ENCODE assay signal across 23 mouse cellular contexts in the genomic region with DNA sequence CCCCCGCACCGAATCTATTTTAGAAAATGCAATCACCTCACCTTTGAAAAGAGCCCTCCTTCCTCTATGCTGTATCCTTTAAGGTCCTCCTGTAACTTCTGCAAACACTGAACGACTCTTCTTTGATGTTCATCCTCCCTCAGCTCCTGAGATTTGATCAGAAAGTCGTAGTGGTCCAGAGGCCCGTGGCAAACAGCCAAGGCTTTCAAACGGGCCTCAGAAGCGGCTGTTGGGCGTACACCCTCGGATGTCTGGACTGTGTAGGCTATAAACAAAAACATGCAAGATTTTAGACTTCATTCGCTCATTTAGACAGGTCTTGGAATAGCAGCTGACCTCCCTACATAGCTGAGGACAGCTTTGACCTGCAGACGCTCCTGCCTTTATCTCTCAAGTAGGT.
"Had no signal": no experiment of that assay in that cellular context is flagged by ENCODE, and none has a peak within 500 bp of the region (broad histone marks: within the 10 kb centered on the region; RNA-seq: fewer than 3 reads in every experiment).

No protein-coding gene starts in this region.

- H3K9me3 ChIP-seq: limb, embryonic 10.5 days; limb, embryonic 13.5 days; liver, embryonic 12.5 days; liver, embryonic 15.5 days; lung, embryonic 15.5 days; neural tube, embryonic 13.5 days had no signal

- H3K27ac ChIP-seq: kidney, postnatal 0 days; layer of hippocampus, adult 2 months; limb, embryonic 10.5 days; limb, embryonic 13.5 days; liver, embryonic 12.5 days; liver, embryonic 15.5 days; lung, embryonic 15.5 days; midbrain, embryonic 10.5 days; midbrain, embryonic 13.5 days; neural tube, embryonic 13.5 days had no signal

- DNase-seq: kidney, adult 2 months; kidney, postnatal 25 days; layer of hippocampus, adult 9-11 months; liver; retina, postnatal 1 day; right cerebral cortex, postnatal 25 days; spleen, adult 18-20 months; thymus, adult 18-20 months; thymus, postnatal 36 days had no signal

- ATAC-seq: intestine, postnatal 0 days; liver, embryonic 12.5 days; midbrain, embryonic 13.5 days; midbrain, embryonic 16.5 days had no signal

- H3K27me3 ChIP-seq: limb, embryonic 13.5 days; liver, embryonic 12.5 days; liver, embryonic 15.5 days; lung, embryonic 15.5 days; megakaryocyte, embryonic 14.5 days; midbrain, embryonic 13.5 days; neural tube, embryonic 13.5 days had no signal

- H3K4me2 ChIP-seq: limb, embryonic 13.5 days; liver, embryonic 12.5 days; liver, embryonic 15.5 days; lung, embryonic 15.5 days; midbrain, embryonic 13.5 days; neural tube, embryonic 13.5 days had no signal

- H3K9ac ChIP-seq: limb, embryonic 13.5 days; liver, embryonic 12.5 days; liver, embryonic 15.5 days; lung, embryonic 15.5 days; midbrain, embryonic 13.5 days; neural tube, embryonic 13.5 days had no signal

- H3K36me3 ChIP-seq: liver, embryonic 15.5 days had no signal

- H3K4me1 ChIP-seq: limb, embryonic 10.5 days; liver, embryonic 15.5 days had no signal

- H3K4me3 ChIP-seq: layer of hippocampus, adult 2 months; limb, embryonic 10.5 days; limb, embryonic 13.5 days; liver, embryonic 12.5 days; liver, embryonic 15.5 days; lung, embryonic 15.5 days; megakaryocyte, embryonic 14.5 days; midbrain, embryonic 10.5 days; midbrain, embryonic 13.5 days; myocyte; neural tube, embryonic 13.5 days had no signal
